Mouse (Mus musculus): ENCODE results near the gene Zfp652. TPM values are rescaled to one million over a fixed set of nuclear protein-coding genes. Genes with fewer than 3 reads are reported as not detected.

Gene Zfp652
- total and polyA plus RNA-seq, 3 experiments: 3.0 to 9.8 (median 6.2) TPM

DNA sequence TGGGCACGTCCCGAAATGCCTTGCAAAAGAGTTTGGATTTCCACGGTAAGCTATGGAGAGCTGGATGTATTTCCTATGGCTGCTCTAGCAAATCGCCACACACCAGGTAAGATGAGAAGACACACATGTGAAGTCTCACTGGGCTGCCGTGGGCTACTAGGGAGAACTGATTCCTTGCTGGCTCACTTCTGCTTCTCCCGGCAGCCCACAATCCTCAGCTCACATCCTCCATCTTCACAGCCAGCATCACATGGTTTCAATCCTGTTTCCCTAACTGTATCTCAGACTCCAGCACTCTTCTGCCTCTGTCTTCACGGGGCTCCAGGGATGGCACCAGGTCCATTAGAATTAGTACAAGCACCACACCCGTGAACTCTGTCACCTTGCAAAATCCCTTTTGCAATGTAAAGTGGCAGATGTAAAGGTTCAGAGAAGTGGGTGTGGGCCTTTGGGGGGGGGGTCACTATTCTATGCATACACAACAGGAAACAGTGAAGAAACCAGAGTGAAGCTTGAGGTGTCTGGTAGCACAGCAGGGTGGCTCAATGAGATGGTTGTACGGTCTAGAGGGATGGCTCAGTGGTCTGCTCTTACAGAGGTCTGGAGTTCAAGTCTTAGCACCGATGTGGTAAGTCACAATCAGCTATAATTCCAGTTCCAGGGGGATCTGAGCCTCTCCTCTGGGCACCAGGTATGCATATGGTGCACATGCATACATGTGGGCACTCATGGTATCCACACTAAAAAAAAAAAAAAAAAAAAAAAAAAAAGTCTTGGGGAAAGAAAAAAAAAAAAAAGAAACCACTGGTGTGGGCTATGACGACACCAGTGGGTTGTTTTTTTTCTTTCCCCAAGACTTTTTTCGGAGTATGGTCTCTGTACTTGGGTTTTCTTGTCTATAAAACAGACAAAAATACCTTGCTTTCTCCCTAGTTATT lies 8.2 kb upstream of the Zfp652 start:
- TF ChIP-seq GABPA (IDR thresholded peaks at IDR 0.05; ENCODE audit: insufficient replicate concordance, low read depth, low read length): no peak
- no peak for TF ChIP-seq POLR2AphosphoS2 (IDR thresholded peaks at IDR 0.05; ENCODE audit: low read depth, low read length)
- TF ChIP-seq CHD2 (IDR thresholded peaks at IDR 0.05; ENCODE audit: low read length): no peak
- peak; percentile 66 for TF ChIP-seq ZNF384 (IDR thresholded peaks at IDR 0.05; ENCODE audit: low read depth, low read length)
- TF ChIP-seq MXI1 (IDR thresholded peaks at IDR 0.05; ENCODE audit: low read depth, low read length): no peak
- Histone ChIP-seq H3K4me3 (replicated peaks in 1 of 3; ENCODE audit: low read depth in 2 of 3, low read length in 2 of 3, poor library complexity in 1 of 3) (no peak overlapping the region), H3K4me1 (ENCODE audit: control insufficient read depth in 1 of 2, insufficient read depth in 2 of 2) (no peaks in the 10 kb centered on the region), H3K9ac (ENCODE audit: insufficient read depth, low read depth) (no peak overlapping the region), H3K36me3 (replicated peaks in 1 of 2; ENCODE audit: control insufficient read depth in 1 of 2, insufficient read depth in 1 of 2, low read length in 1 of 2) (no peaks in the 10 kb centered on the region), H3K27me3 (replicated peaks) (peaks cover 23% of the 10 kb centered on the region), H3K79me2 (replicated peaks; ENCODE audit: control insufficient read depth, extremely low read depth, insufficient read depth, poor library complexity, severe bottlenecking) (no peaks in the 10 kb centered on the region), H3K4me2 (ENCODE audit: insufficient read depth, low read depth, poor library complexity, severe bottlenecking) (no peak overlapping the region), H3K9me3 (replicated peaks; ENCODE audit: low read length) (no peaks in the 10 kb centered on the region), H3K27ac (ENCODE audit: insufficient read depth, low read depth) (no peak overlapping the region)
- dilution Hi-C loops (cut with MboI; ENCODE audit: extremely low pct_ligation_motif_present, extremely low pct_unique_long_range_greater_than_20kb, low sequenced_read_pairs): no loop called here
- no peak for DNase-seq (ENCODE audit: extremely low read depth)
- in situ Hi-C loops (cut with MboI; ENCODE audit: low pct_ligation_motif_present, low pct_unique_long_range_greater_than_20kb, low sequenced_read_pairs): no loop called here

DNA sequence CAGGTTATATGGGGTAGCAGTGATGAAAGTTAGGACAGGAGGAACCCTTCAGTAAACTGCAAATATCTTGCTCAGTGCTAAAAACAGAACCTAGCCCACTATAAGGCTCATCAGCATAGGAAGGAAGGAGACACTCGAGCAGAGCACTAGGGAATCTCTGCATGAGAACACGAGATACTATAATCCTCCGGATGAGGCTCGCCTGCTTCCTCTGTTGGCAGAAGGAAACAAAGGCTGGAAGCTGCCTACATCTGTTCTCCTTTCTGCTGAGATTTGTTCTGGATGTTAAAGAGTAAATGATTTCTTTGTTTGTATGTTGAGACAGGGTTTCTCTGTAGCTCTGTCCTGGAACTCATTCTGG lies 7.5 kb upstream of the Zfp652 start:
- peaks cover 23% of the 10 kb centered on the region for H3K27me3 ChIP-seq (replicated peaks)
- no peaks in the 10 kb centered on the region for H3K9me3 ChIP-seq (replicated peaks; ENCODE audit: low read length)
- no peaks in the 10 kb centered on the region for H3K4me1 ChIP-seq (ENCODE audit: control insufficient read depth in 1 of 2, insufficient read depth in 2 of 2)
- no peaks in the 10 kb centered on the region for H3K36me3 ChIP-seq (replicated peaks in 1 of 2; ENCODE audit: control insufficient read depth in 1 of 2, insufficient read depth in 1 of 2, low read length in 1 of 2)
- dilution Hi-C loops (cut with MboI; ENCODE audit: extremely low pct_ligation_motif_present, extremely low pct_unique_long_range_greater_than_20kb, low sequenced_read_pairs) (no loop called here), in situ Hi-C loops (cut with MboI; ENCODE audit: low pct_ligation_motif_present, low pct_unique_long_range_greater_than_20kb, low sequenced_read_pairs) (no loop called here)
- H3K27ac ChIP-seq (ENCODE audit: insufficient read depth, low read depth): no peak overlapping the region
- no peak overlapping the region for H3K4me3 ChIP-seq (replicated peaks in 1 of 3; ENCODE audit: low read depth in 2 of 3, low read length in 2 of 3, poor library complexity in 1 of 3)
- no peaks in the 10 kb centered on the region for H3K79me2 ChIP-seq (replicated peaks; ENCODE audit: control insufficient read depth, extremely low read depth, insufficient read depth, poor library complexity, severe bottlenecking)
- no peak for TF ChIP-seq NELFE (IDR thresholded peaks at IDR 0.05; ENCODE audit: low read depth, low read length)
- TF ChIP-seq POLR2A (IDR thresholded peaks at IDR 0.05; ENCODE audit: low read depth, low read length): no peak
- TF ChIP-seq UBTF (IDR thresholded peaks at IDR 0.05; ENCODE audit: low read depth, low read length): no peak
- TF ChIP-seq EP300 (IDR thresholded peaks at IDR 0.05; ENCODE audit: low read length): no peak
- DNase-seq (ENCODE audit: extremely low read depth): no peak
- H3K9ac ChIP-seq (ENCODE audit: insufficient read depth, low read depth): no peak overlapping the region
- H3K4me2 ChIP-seq (ENCODE audit: insufficient read depth, low read depth, poor library complexity, severe bottlenecking): no peak overlapping the region

DNA sequence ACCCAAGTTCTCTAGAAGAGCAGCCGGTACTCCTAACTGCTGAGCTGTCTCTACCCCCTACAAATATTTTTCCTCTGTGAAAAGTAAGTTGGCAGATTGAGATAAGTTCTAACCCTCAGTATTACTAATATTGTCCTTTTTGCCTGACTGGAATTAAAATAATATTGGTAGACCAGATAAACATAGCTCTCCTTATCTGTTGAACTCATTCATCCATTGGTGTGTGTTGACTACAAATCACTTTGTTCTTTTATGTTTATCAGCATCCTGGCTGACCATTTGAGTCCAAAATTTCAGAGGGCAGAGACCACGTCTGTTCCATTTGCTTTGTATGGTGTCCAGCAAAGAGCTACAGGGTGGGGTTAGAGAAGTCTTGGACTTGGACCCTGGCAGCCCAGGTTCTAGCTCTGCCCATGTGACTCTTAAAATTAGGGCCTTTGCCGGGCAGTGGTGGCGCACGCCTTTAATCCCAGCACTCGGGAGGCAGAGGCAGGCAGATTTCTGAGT lies 2.9 kb upstream of the Zfp652 start:
- Histone ChIP-seq H3K4me2 (ENCODE audit: insufficient read depth, low read depth, poor library complexity, severe bottlenecking) (no peak overlapping the region), H3K9ac (ENCODE audit: insufficient read depth, low read depth) (no peak overlapping the region), H3K4me1 (ENCODE audit: control insufficient read depth in 1 of 2, insufficient read depth in 2 of 2) (peaks cover 6 to 15% of the 10 kb centered on the region in 2 experiments; a peak in 3 of 4 replicates), H3K36me3 (replicated peaks in 1 of 2; ENCODE audit: control insufficient read depth in 1 of 2, insufficient read depth in 1 of 2, low read length in 1 of 2) (no peaks in the 10 kb centered on the region), H3K4me3 (replicated peaks in 1 of 3; ENCODE audit: low read depth in 2 of 3, low read length in 2 of 3, poor library complexity in 1 of 3) (no peak overlapping the region), H3K27me3 (replicated peaks) (peaks cover 24% of the 10 kb centered on the region), H3K27ac (ENCODE audit: insufficient read depth, low read depth) (no peak overlapping the region), H3K79me2 (replicated peaks; ENCODE audit: control insufficient read depth, extremely low read depth, insufficient read depth, poor library complexity, severe bottlenecking) (peaks cover 7% of the 10 kb centered on the region), H3K9me3 (replicated peaks; ENCODE audit: low read length) (no peaks in the 10 kb centered on the region)
- no peak for DNase-seq (ENCODE audit: extremely low read depth)
- TF ChIP-seq PAX5 (IDR thresholded peaks at IDR 0.05; ENCODE audit: low read length): no peak
- dilution Hi-C loops (cut with MboI; ENCODE audit: extremely low pct_ligation_motif_present, extremely low pct_unique_long_range_greater_than_20kb, low sequenced_read_pairs): no loop called here
- in situ Hi-C loops (cut with MboI; ENCODE audit: low pct_ligation_motif_present, low pct_unique_long_range_greater_than_20kb, low sequenced_read_pairs): no loop called here

All from CH12.LX (cell line).